Mouse (Mus musculus): ENCODE data around the gene Mgll. TPM values are rescaled to one million over a fixed set of nuclear protein-coding genes. Genes with fewer than 3 reads are reported as not detected.

The Mgll gene
- total RNA-seq (2021), result 100 to 1,000 TPM; 173 to 177 TPM
- long read RNA-seq, experiment 1, transcript Mgll-207 (8 exons, 3,991 nt), result minor isoform, 9 of 173 reads
- long read RNA-seq, experiment 1, transcript Mgll-204 (8 exons, 3,676 nt), result major isoform, 47 of 173 reads
- long read RNA-seq, experiment 1, partial matches to known transcripts, result 10 of 173 reads
- long read RNA-seq, experiment 1, other reads (novel, unspliced or antisense), result 107 of 173 reads
- long read RNA-seq, experiment 2, transcript Mgll-204 (8 exons, 3,676 nt), result major isoform, 35 of 131 reads
- long read RNA-seq, experiment 2, transcript Mgll-207 (8 exons, 3,991 nt), result minor isoform, 13 of 131 reads
- long read RNA-seq, experiment 2, partial matches to known transcripts, result 8 of 131 reads
- long read RNA-seq, experiment 2, other reads (novel, unspliced or antisense), result 72 of 131 reads

DNA sequence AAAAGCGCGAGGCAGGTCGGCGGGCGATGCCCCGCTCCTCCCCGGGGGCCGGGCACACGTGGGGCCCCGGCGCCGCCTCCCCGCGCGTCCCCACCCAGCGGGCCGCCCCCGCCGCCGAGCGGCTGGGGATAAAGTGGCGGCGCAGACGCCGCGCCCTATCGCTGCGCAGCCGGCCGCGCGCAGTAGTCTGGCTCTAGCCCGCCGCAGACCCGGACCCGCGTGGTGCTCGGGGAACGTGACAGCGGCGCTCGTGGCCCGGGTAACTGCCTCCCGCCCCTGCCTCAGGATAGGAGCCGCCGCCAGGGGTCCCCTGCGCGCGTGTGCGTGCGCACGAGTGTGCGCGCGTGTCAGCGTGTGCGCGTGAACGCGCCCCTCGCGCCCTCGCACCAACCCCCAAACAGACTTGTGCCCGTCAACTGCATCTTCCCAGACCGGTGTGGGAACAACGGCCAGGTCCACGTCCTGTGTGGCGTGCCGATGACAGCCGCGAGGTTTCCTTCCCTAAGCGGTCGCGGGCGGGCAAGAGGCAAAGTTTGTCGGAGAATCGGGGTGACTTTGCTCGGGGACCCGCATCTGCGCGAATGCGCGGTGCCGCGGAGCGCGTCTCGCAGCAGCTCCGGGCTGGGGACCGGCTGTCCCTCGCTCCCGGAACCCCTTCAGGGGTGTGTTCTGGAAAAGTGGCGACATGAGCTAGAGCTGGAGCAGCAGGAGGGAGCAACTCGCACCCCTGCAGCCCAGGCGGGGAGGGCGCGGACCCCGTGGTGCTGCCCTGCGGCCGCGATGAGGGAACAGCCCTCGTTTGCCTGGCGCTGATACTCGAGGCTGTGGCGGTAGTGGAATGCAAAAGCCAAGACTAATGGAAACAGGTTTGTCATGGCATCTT lies at the start of gene Mgll:
Mgll (plus strand) TSS at position 100 of the 883 bp plus-strand sequence.
- peak; percentile 80 to 86 for DNase-seq
- intact Hi-C loops (cut with DNase I), result loop anchor here (2.0 to 5.0 kb wide), 2 partner anchors 102 to 132 kb away; no protein-coding TSS in a partner anchor

DNA sequence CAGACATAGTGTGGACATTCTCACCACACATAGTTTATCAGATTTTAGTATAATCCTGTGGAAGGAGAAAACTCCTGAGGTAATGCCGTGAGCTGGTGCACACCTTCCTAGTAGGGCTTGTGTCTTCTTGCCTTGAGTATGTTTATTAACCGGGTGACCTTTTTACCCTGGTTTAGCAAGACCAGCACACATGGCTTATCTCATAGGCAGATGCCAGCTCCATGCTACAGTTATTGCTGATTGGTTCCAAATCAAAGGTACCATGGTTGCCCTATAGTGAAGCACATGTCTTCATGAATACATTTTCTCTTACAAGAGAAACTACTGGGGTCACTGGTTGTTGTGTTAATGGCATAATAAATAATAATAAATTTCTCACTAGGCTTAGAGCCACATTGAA lies 48.4 kb upstream of the Mgll start:
- no peak for DNase-seq
- intact Hi-C loops (cut with DNase I), result no loop called here

DNA sequence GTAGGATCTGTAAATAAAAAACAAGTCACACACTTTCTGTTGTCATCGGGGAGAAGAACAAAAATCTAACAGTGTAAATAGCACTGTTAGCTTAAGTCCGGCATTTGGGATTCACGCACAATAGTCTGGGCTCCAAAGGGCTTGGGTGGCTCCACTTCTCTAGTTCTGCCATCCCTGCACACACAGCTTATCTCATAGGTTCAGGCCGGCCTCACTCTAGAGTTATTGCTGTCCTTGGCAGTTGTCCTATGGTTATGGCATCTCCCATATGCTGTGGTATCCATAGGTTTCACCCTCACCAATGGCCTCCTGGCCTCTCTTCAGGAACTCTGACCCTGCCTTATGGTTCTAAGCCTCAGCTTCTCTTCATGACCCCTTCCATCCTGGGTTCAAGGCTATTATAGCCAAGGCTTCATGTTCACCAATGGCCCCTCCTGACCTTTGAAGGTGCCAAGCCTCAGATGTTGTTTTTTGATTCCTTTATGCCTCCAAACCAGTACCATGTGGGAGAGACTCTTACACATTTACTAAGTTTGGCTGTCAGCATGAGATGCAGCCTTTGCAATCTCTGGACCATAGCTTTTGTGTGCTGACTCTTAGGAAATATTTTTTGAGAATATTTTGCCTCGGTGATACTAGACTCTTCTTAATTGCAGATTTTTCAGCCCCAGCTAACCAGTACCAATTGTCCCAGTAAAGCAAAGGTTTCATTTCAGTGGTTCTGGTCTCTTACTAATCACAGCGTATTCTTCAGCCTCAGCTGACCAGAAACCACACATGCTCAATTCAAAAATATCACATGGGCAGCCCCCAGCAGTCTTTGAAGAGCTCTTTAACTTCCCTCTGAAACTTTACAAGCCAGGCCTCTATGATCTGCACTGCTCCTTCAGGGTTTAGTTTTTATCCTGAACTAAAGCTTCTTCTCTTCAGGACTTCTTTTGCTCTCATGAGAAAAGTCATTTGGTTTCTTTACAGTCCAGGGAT lies 47.2 kb upstream of the Mgll start:
- intact Hi-C loops (cut with DNase I), result no loop called here
- DNase-seq, result no peak

DNA sequence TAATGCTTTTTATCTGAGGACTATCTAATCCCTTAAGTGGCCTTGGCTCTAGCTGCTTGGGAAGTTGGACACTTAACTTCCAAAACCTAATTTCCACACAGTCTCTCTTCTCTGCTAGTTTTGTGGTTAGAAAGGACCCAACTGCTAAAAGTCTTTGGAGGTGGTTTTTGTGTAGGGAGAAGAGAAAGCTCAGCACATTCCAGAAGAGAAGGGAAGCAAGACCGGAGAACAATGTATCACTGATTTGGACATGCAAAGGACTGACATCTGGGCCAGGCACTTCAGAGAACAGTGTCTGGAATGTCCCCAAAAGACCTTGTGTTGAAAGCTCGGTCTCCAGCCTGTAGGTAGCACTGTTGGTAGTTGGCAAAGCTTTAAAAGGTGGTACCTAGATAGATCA lies 46.5 kb upstream of the Mgll start:
- DNase-seq, result no peak
- intact Hi-C loops (cut with DNase I), result no loop called here

DNA sequence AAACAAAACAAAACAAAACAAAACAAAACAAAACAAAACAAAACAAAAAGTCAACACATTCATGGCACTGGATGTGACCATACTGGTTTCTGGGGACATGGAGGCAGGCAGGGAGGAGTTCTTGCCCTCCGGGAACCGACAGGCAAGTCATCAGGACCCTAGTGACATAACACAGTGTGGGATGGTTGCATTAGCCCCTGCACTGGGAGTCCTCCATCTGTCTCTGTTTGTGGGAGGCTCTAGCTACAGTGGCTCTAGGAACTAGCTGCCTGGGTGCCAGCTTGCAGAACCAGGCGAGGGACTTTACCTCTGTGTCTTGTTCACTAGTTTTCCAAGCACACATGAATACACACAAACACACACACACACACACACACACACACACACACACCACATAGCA lies 43.2 kb upstream of the Mgll start:
- intact Hi-C loops (cut with DNase I), result no loop called here
- no peak for DNase-seq

DNA sequence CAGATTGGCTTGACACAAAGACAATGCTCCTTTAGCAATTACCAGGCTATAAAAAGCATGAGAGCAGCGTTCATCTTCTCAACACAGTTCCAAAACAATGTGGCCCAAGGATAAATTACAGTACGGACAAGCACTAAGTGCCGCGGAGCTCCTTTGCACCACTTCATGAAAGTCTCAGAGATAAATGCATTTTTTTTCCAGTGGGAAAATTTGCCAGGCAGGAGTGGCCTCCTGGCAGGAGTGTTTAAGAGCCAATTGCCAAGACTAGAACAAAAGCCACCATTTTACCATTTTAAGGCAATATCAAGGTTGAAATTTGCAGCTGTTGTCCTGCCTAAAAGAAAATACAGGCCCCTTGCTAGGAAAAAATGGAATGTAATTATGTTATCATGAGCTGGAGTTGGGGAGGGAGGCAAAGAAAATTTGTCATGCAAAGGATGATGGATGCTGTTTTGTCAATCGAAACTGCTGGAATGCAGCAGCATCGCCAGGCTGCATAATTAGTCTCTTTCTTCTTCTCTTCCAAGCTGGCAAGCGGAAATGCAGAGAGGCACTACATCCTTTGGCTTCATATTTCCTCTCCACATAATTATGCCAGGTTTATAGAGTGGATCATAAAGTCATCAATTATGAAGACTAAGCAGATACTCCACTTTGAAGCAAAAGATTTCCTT lies 40.7 kb upstream of the Mgll start:
- no peak for DNase-seq
- intact Hi-C loops (cut with DNase I), result no loop called here

DNA sequence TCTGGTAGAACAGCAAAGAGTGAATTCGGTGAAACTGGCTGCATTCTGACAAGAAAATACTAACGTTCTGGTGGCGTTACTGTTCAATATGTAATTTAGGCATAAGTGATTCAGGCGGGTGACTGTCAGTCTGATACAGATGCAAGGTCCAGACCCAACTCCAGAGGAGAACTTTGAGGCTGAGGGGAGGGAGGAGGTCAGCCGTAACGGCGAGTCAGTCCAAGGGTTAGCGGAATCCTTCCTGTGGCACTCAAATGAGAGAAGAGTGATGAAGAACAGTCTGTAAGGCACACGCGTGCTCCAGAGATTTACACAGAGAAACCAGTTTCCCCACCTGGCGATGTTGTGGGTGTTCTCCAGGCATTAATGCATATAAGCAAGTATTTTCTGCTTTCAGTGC lies 36.0 kb upstream of the Mgll start:
- intact Hi-C loops (cut with DNase I), result no loop called here
- no peak for DNase-seq

DNA sequence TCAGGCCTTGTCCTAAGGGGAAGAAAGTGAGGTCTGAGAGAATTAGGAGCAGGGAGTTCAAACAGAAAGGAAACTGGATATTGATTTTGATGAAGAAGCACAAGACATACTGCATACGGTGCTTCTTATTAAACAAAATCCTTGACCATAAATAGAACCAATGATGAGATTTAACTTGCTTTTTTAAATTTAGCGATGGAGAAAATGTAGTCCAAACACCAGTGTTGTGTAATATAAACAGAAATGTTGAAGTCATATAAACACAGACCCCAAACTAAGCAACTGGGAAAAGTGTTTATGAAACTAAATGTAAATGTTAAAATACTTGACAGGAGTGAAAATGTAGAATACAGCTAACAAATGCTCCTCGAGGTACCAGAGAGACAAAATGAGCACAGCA lies 35.5 kb upstream of the Mgll start:
- no peak for DNase-seq
- intact Hi-C loops (cut with DNase I), result no loop called here

DNA sequence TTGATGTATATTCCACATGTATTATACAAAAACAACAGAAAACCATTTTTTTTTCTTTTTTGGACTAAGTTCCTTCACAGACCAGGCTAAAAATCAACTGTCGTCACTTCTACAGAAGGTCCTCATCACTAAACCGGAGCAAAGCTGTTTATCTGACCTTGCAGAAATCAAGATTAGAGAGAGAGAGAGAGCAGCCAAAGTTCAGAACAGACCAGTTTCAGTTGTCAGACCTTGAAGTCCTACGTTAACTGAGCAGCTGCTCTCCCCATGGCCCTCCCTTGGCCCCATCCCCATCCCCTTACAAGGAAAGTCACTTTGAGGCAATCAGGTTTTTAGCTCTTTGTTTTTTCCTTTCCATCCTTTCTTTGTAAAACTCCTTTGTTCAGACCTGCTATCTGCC lies 34.0 kb upstream of the Mgll start:
- no peak for DNase-seq
- intact Hi-C loops (cut with DNase I), result no loop called here

DNA sequence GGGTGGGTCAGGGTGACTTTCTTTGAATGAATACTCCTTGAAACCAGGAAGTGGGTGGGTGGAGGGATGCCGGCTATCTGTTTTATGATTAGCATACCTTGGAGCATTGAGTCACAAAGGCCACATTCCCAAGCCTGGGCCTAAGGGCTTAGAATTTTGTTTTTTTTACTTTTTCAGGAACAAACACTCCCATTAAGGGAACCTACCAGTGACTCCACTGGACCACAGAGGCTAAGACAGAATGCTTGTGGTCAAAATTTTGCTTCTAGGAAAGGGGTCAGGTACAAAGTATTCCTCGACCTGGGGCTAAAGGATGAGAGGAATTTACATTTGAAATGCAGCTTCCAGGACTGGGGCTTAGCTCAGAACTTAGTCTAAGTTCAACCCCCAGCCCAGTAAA lies 32.9 kb upstream of the Mgll start:
- no peak for DNase-seq
- intact Hi-C loops (cut with DNase I), result no loop called here

DNA sequence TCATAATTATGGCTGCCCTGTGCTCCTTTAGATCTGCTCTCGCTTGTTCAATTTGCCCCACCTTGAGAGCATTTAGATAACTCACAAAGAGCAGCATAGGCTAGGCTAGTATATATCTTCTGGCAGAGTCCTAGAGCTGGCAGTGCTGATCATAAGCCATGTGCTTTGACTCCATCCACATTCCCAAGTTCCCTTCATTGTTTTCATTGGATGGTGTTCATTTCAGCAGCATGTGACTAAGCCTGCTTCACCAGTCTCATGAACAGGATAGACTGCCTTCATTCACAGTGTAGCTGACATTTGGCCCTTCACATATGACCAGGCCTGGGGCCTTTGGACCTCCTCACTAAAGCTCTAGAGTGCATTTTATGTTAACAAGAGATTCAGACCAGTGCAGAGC lies 21.3 kb upstream of the Mgll start:
- DNase-seq, result no peak
- intact Hi-C loops (cut with DNase I), result loop anchor here (5.0 kb wide), 1 partner anchor 56 kb away; no protein-coding TSS in a partner anchor

DNA sequence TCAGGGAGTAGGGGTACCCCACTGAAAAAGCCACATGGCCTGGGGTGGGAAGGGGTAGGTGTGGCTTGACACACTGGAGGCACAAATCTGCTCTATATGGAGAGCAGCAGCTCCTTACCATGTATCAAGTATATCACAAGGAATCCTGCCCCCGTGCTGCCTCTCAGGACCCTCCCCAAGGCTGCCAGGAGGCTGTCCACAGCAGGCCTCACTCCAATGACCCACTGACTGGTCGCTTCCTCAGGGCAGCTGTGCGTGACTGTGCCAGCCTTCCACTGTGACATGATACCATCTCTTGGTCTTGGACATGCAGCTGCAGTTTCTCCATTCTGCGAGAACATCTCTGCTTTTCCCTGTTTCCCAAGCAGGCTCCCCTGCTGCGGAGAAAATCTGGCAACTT lies 20.5 kb upstream of the Mgll start:
- intact Hi-C loops (cut with DNase I), result loop anchor here (5.0 kb wide), 1 partner anchor 56 kb away; no protein-coding TSS in a partner anchor
- no peak for DNase-seq

DNA sequence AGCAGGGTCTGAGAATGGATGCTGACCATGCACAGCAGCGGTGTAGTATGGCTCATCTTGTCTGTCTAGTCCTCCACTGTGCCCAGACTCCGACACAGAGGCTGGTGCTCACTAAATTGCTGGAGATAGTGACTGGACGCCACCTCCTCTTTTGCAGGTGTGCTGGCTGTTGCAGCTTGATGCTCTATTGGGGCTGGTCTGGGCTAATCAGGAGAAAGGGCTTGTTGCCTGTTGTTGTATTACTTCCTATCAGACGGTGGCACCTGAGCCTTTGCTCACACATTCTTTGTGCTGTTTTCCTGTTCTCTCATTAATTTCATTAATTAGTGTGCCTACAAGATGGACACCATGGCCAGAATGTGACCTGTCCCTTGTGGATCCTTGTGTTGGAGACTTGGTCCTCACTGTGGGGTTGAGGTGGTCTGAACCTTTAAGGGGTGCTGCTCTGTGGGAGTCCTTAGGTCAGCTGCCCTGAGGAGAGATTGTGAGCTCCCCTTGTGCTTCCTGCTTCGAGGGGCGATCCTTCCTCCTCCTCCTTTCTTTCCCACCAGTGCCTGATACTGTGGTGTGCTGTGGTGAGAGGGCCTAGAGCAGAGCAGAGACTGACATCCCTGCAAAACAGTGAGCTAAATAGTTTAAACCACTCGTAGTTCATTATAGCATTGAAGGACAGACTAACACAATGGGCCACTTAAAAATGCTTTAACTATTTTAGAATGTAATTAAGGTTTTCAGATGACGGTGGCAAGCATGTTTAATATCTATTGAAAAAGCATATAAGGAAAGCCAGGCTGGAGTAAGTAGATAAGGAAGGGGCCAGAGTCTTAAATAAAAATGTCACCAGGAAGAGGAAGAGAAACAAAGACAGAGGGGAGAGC lies 15.6 kb upstream of the Mgll start:
- no peak for DNase-seq
- intact Hi-C loops (cut with DNase I), result no loop called here

DNA sequence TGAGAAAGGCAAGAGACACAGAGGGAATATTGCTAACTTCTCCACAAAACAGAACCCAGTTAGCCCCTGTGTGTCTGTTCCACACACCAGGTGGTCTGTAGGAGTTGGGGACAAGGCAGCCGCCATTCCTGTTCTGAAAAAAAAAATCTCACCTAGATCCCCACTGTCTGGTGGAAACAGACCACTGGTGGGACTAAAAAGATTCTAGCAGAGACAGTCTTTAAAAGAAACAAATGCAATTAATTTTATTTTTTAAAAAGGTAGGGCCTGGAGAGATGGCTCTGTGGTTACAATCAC lies 15.0 kb upstream of the Mgll start:
- no peak for DNase-seq
- intact Hi-C loops (cut with DNase I), result no loop called here

DNA sequence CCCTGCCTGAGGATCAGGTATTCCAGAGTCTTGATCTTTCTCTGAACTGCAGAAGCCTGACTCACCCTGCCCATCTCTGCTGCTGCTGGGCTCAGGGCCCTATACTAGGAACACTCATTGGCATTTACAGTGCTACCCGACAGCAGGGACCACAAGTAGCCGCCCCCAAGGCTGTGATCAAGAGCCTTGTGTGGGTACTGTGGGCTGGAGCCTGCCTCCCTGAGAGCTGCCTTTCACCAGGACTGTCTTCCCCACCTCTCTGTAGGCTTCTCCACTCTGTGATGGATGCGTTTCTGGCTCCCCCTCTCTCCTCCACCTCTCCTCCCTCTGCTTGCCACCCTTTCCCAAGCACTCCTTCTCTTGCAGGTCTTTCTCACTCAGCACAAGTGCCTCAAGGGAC lies 12.9 kb upstream of the Mgll start:
- no peak for DNase-seq
- intact Hi-C loops (cut with DNase I), result loop anchor here (5.0 kb wide), 1 partner anchor 79 kb away; no protein-coding TSS in a partner anchor

DNA sequence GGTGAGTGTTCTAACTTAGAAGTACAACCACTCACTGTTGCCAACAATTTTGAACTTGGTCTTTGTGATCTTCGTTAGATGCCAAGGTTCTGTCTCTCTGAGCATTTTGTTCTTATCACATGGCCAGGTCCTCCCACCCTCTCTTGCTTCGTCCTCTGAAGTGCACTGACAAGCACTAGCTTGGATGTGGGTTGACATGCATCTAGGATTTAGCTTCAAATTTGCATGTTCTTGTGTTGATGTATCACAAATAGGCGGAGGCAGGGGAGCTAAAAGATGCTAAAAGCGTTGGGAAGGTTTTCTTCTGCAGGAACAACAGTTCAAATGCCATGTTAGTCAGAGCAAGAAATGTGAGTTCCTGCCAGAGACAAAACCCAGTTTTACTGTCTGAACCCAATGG lies 12.1 kb upstream of the Mgll start:
- no peak for DNase-seq
- intact Hi-C loops (cut with DNase I), result loop anchor here (5.0 kb wide), 1 partner anchor 80 kb away; no protein-coding TSS in a partner anchor

DNA sequence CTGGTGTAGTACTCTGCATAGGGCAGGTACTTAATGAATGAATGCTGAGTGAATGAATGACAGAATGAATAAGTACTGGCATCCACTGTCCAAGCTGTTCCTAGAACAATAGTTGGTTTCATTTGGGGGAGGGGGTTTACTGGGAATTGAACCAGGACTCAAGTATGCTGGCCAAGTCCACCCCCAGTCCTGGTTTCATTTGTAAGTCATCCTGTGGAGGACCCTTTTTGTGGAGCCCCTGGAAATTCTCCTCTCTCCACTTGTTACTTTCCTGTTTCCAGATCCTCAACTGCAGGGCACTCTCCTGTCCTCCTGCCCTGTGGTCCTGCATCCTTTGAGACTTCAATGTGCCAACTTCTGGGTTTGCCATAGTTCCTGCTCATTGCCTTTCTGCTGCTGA lies 10.9 kb upstream of the Mgll start:
- intact Hi-C loops (cut with DNase I), result loop anchor here (5.0 kb wide), 1 partner anchor 81 kb away; no protein-coding TSS in a partner anchor

DNA sequence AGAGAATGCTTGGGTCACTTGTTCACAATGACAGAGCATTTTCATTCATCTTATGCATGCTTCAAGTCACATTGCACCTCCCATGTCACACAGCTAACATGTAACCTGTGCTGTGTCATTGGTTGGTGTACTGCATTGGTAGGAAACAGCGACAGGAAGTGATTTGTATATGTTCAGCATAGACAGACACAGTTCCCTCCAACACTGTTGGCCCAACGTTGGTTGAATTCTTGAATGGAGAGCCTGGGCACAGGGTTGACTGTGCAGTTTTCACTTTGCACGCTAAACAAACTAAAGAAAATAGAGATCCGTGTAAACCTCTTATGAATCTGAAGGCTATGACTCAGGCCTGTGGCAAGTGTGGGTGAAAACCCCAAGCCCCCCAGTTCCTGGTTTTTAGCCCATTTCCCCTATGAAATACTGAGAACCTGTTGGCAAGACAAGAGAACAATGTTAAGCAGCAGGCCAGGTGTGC lies 10.0 kb upstream of the Mgll start:
- intact Hi-C loops (cut with DNase I), result loop anchor here (5.0 kb wide), 1 partner anchor 82 kb away; no protein-coding TSS in a partner anchor
- no peak for DNase-seq

More for the DNA sequence above, 10.9 kb upstream of the Mgll start:
- DNase-seq, result no peak

DNA sequence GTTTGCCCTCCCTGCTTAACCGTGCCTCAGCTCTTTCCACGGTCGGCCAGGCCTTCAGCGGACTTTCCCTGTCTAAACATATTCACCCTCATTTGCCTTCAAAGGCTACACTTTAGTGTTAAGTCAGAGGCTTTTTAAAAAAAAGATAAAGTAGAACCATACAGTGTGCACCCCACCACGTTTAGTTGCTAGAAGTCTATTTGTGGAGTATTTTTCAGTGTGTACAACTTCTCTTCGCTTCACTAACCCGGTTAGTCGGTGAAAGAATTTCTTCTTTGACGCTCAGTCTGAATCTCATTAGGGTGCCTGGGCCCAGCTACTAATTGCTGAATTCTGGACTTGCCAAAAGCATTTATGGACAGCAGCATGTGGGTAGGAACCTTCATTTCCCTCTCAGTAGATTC lies 8.8 kb upstream of the Mgll start:
- no peak for DNase-seq
- intact Hi-C loops (cut with DNase I), result no loop called here

Data from heart, postnatal 14 days (tissue).